Comparison of ENCODE assay signal across 9 mouse cellular contexts in the genomic region with DNA sequence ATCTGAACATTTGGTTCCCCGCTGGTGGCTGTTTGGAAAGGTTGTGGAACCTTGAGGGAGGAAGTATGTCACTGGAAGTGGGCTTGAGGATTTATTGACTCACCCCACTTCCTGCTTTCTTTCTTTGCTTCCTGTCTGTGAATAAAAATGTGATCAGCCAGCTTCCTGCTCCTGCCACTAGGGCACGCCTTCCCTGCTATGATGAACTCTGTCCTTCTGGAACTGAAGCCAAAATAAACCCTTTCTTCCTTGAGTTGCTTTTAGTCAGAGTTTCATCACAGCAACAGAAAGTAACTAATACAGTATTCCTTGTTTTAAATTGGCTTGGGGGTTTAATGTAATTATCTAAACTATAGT. TPM values are rescaled to one million over a fixed set of nuclear protein-coding genes. Genes with fewer than 3 reads are reported as not detected.
DNase-seq lines count a peak whose midpoint lies in the region; ATAC-seq and TF ChIP-seq lines count a peak whose summit lies in the region.
"Had no signal": no experiment of that assay in that cellular context is flagged by ENCODE, and none has a peak within 500 bp of the region (broad histone marks: within the 10 kb centered on the region; RNA-seq: fewer than 3 reads in every experiment).

No protein-coding gene starts in this region.

- no peak overlapping the region for H3K4me3 ChIP-seq in liver, adult 2 months (ENCODE audit: insufficient read depth, low read depth, low read length)
- H3K4me3 ChIP-seq in heart, embryonic 15.5 days, result no peak overlapping the region
- H3K4me3 ChIP-seq in liver, embryonic 12.5 days, result no peak overlapping the region
- H3K4me3 ChIP-seq in stomach, embryonic 16.5 days (replicated peaks; ENCODE audit: low read length), result no peak overlapping the region
- H3K4me3 ChIP-seq: myocyte had no signal

- DNase-seq in liver, adult 2 months (ENCODE audit: extremely low read depth, low read depth, low spot score), result peak; percentile 87
- DNase-seq in liver, result no peak
- DNase-seq in neural tube, embryonic 10.5 days (ENCODE audit: extremely low spot score, low spot score), result no peak
- no peak for DNase-seq in cerebellum, postnatal 10 days
- no peak for DNase-seq in retina, embryonic 14.5 days (ENCODE audit: low spot score)

- 28% methylated on average over 2 of the region's 2 CpGs for WGBS in liver, adult 2 months
- 65% methylated on average over 2 of the region's 2 CpGs for WGBS in heart, embryonic 15.5 days
- 53% methylated on average over 2 of the region's 2 CpGs for WGBS in liver, embryonic 12.5 days (ENCODE audit: insufficient replicate concordance)
- WGBS in stomach, embryonic 16.5 days, result 66% methylated on average over 2 of the region's 2 CpGs

- peak; percentile 24; the same call in 1 of the 2 replicates for ATAC-seq in heart, embryonic 15.5 days (replicated peaks; ENCODE audit: insufficient number of reproducible peaks, insufficient read depth, low FRiP score, low read depth)
- ATAC-seq in liver, embryonic 12.5 days, result no peak
- ATAC-seq in stomach, embryonic 16.5 days (ENCODE audit: insufficient read depth, low FRiP score), result no peak

- H3K4me2 ChIP-seq in heart, embryonic 15.5 days, result no peak overlapping the region
- no peak overlapping the region for H3K4me2 ChIP-seq in liver, embryonic 12.5 days
- H3K4me2 ChIP-seq in stomach, embryonic 16.5 days (ENCODE audit: low read depth, low read length), result no peak overlapping the region

- TF ChIP-seq POLR2A in liver, adult 2 months (IDR thresholded peaks at IDR 0.05; ENCODE audit: extremely low read depth, insufficient read depth, low read length), result no peak

- peak; percentile 48; the same call in 1 of the 2 replicates for TF ChIP-seq CTCF in liver, adult 2 months (IDR thresholded peaks at IDR 0.05; ENCODE audit: low read depth, low read length)

- no peaks in the 10 kb centered on the region for H3K9me3 ChIP-seq in heart, embryonic 15.5 days (replicated peaks)
- H3K9me3 ChIP-seq in liver, embryonic 12.5 days (replicated peaks), result no peaks in the 10 kb centered on the region
- no peaks in the 10 kb centered on the region for H3K9me3 ChIP-seq in stomach, embryonic 16.5 days (replicated peaks; ENCODE audit: control insufficient read depth, low read length)

- H3K4me1 ChIP-seq in liver, adult 2 months (ENCODE audit: control insufficient read depth, insufficient read depth, low read length), result peaks cover 10% of the 10 kb centered on the region
- peaks cover 46% of the 10 kb centered on the region for H3K4me1 ChIP-seq in heart, embryonic 15.5 days (replicated peaks)
- H3K4me1 ChIP-seq in liver, embryonic 12.5 days, result peaks cover 39% of the 10 kb centered on the region
- peaks cover 8% of the 10 kb centered on the region; the same call in 1 of the 2 replicates for H3K4me1 ChIP-seq in stomach, embryonic 16.5 days (ENCODE audit: control insufficient read depth, insufficient read depth, low read length)

- peak overlapping the region; percentile 55 for H3K27ac ChIP-seq in liver, adult 2 months (replicated peaks; ENCODE audit: insufficient read depth, low read depth, low read length)
- H3K27ac ChIP-seq in heart, embryonic 15.5 days, result peak overlapping the region; percentile 87
- H3K27ac ChIP-seq in liver, embryonic 12.5 days, result peak overlapping the region; percentile 42
- peak overlapping the region; percentile 3; the same call in 1 of the 2 replicates for H3K27ac ChIP-seq in stomach, embryonic 16.5 days (ENCODE audit: low read length)

- H3K27me3 ChIP-seq in liver, adult 2 months (ENCODE audit: control insufficient read depth, insufficient read depth, low read length), result no peaks in the 10 kb centered on the region
- H3K27me3 ChIP-seq in heart, embryonic 15.5 days, result no peaks in the 10 kb centered on the region
- H3K27me3 ChIP-seq in liver, embryonic 12.5 days (replicated peaks), result no peaks in the 10 kb centered on the region
- H3K27me3 ChIP-seq in stomach, embryonic 16.5 days (ENCODE audit: control insufficient read depth, insufficient read depth, low read length), result no peaks in the 10 kb centered on the region

- H3K36me3 ChIP-seq in liver, adult 2 months (ENCODE audit: control insufficient read depth, insufficient read depth, low read length), result peaks cover 9% of the 10 kb centered on the region
- H3K36me3 ChIP-seq in heart, embryonic 15.5 days, result peaks cover 54% of the 10 kb centered on the region
- peaks cover 93% of the 10 kb centered on the region for H3K36me3 ChIP-seq in liver, embryonic 12.5 days
- 0 out of 2 replicates have a peak, but pooled peaks cover 18% of the 10 kb centered on the region for H3K36me3 ChIP-seq in stomach, embryonic 16.5 days (ENCODE audit: control insufficient read depth, insufficient read depth, low read length)

- H3K79me2 ChIP-seq in liver, adult 2 months (ENCODE audit: control insufficient read depth, insufficient read depth, low read length), result no peaks in the 10 kb centered on the region; the same call in 1 of the 2 replicates

- H3K9ac ChIP-seq in liver, adult 2 months (ENCODE audit: low read depth, low read length), result no peak overlapping the region
- H3K9ac ChIP-seq in heart, embryonic 15.5 days, result no peak overlapping the region
- H3K9ac ChIP-seq in liver, embryonic 12.5 days, result no peak overlapping the region
- H3K9ac ChIP-seq in stomach, embryonic 16.5 days (ENCODE audit: low read length), result no peak overlapping the region

RNA-seq across cellular contexts. Expression of a gene that starts 40.8 kb away (rescaled TPM):
- 38.0 and 40.5 TPM in 2 replicates for total RNA-seq in liver, adult 2 months (2014; rRNA removed)
- 2.2 and 2.3 TPM in 2 replicates for polyA plus RNA-seq in liver, adult 2 months (2012; rRNA removed)
- 14.9 and 15.5 TPM in 2 replicates for polyA plus RNA-seq in heart, embryonic 15.5 days (2015; fragmentation: Nextera tagmentation; extraction: Ambion mirVana)
- polyA plus RNA-seq in liver, embryonic 12.5 days (2016; fragmentation: Nextera tagmentation; extraction: Ambion mirVana), result 32.1 and 33.2 TPM in 2 replicates
- polyA plus RNA-seq in stomach, embryonic 16.5 days (2015; fragmentation: Nextera tagmentation; extraction: Ambion mirVana), result 21.3 and 23.3 TPM in 2 replicates

Comparison
In these comparisons a context has a peak if more than half of its experiments do, and no peak if none do; other contexts are left out.
1. H3K27ac ChIP-seq: peak in every context shown above with its lines; median percentile 87 in heart, embryonic 15.5 days; 55 in liver, adult 2 months; 42 in liver, embryonic 12.5 days; 3 in stomach, embryonic 16.5 days.